Comparison of ENCODE assay signal across 10 mouse cellular contexts in genomic region chr19:43527131-43527530, GRCm38 (mm10). TPM values are rescaled to one million over a fixed set of nuclear protein-coding genes. Genes with fewer than 3 reads are reported as not detected.
DNase-seq lines count a peak whose midpoint lies in the region; ATAC-seq lines count a peak whose summit lies in the region.
"Had no signal": no experiment of that assay in that cellular context is flagged by ENCODE, and none has a peak within 500 bp of the region (broad histone marks: within the 10 kb centered on the region; RNA-seq: fewer than 3 reads in every experiment).

No protein-coding gene starts in this region.

- H3K27me3 ChIP-seq in kidney, embryonic 14.5 days (ENCODE audit: control insufficient read depth, insufficient read depth, low read length), result no peaks in the 10 kb centered on the region
- H3K27me3 ChIP-seq: hindbrain, embryonic 15.5 days had no signal

- H3K9ac ChIP-seq in kidney, embryonic 14.5 days (ENCODE audit: low read depth, low read length), result no peak overlapping the region
- H3K9ac ChIP-seq: hindbrain, embryonic 15.5 days had no signal

- 19% methylated on average over 11 of the region's 11 CpGs for WGBS in kidney, embryonic 14.5 days

- peaks cover 11% of the 10 kb centered on the region for H3K4me1 ChIP-seq in kidney, embryonic 14.5 days (ENCODE audit: control insufficient read depth, insufficient read depth, low read length)

- peak; percentile 40 for DNase-seq in kidney, adult 11 months
- peak; percentile 66 for DNase-seq in ES-CJ7 (ENCODE audit: low read depth, low spot score)
- DNase-seq in embryo, embryonic 10.5 days (ENCODE audit: low spot score), result peak; percentile 56
- peak; percentile 52 for DNase-seq in kidney, postnatal 14 days
- no peak for DNase-seq in right cerebral cortex, postnatal 4 days
- DNase-seq in left cerebral cortex, adult 11 months (ENCODE audit: low spot score), result no peak
- no peak for DNase-seq in c-Kit-positive CD71-positive TER-119-positive erythroid progenitor cells, embryonic 14.5 days (ENCODE audit: low spot score)

- ATAC-seq in kidney, embryonic 14.5 days (ENCODE audit: low FRiP score, low TSS enrichment), result no peak
- ATAC-seq: activated CD4-positive, CD25-positive, alpha-beta regulatory T cell, adult 4 months had no signal

- no peak overlapping the region for H3K4me3 ChIP-seq in kidney, embryonic 14.5 days (ENCODE audit: low read length)
- H3K4me3 ChIP-seq: hindbrain, embryonic 15.5 days had no signal

- H3K36me3 ChIP-seq in kidney, embryonic 14.5 days (ENCODE audit: control insufficient read depth, insufficient read depth, low read length), result no peaks in the 10 kb centered on the region
- H3K36me3 ChIP-seq: hindbrain, embryonic 15.5 days had no signal

- no peak overlapping the region for H3K27ac ChIP-seq in kidney, embryonic 14.5 days (ENCODE audit: low read depth, low read length)
- H3K27ac ChIP-seq: hindbrain, embryonic 15.5 days had no signal

- no peak overlapping the region for H3K4me2 ChIP-seq in kidney, embryonic 14.5 days (replicated peaks; ENCODE audit: low read depth, low read length)
- H3K4me2 ChIP-seq: hindbrain, embryonic 15.5 days had no signal

- no peaks in the 10 kb centered on the region for H3K9me3 ChIP-seq in kidney, embryonic 14.5 days (ENCODE audit: control insufficient read depth, low read length)
- H3K9me3 ChIP-seq: hindbrain, embryonic 15.5 days had no signal

RNA-seq across cellular contexts. Expression of gene Got1, which starts 2.7 kb away (rescaled TPM):
- polyA plus RNA-seq in kidney, embryonic 14.5 days (2014; fragmentation: Nextera tagmentation; extraction: Ambion mirVana), result 38.0 and 43.4 TPM in 2 replicates

Comparison
In these comparisons a context has a peak if more than half of its experiments do, and no peak if none do; other contexts are left out.
1. DNase-seq: peak in kidney, adult 11 months (single experiment), ES-CJ7 (single experiment), embryo, embryonic 10.5 days (single experiment) and kidney, postnatal 14 days (single experiment); none in right cerebral cortex, postnatal 4 days (single experiment), left cerebral cortex, adult 11 months (single experiment) and c-Kit-positive CD71-positive TER-119-positive erythroid progenitor cells, embryonic 14.5 days (single experiment).